Mouse (Mus musculus): ENCODE data around the gene Tbc1d10c. TPM values are rescaled to one million over a fixed set of nuclear protein-coding genes. Genes with fewer than 3 reads are reported as not detected.
A peak's percentile ranks its signal among the peaks of the same experiment; 100 is the strongest.

Gene Tbc1d10c
- polyA plus RNA-seq, 1 experiment from 2014 or later = 0.94 TPM

- H3K4me1 ChIP-seq = peaks cover 52% of the 10 kb centered on the region
- H3K27ac ChIP-seq = peak overlapping the region; percentile 91; the same call in 1 of the 2 replicates
- no peaks in the 10 kb centered on the region for H3K9me3 ChIP-seq
- peaks cover 41% of the 10 kb centered on the region for H3K36me3 ChIP-seq
- DNase-seq (ENCODE audit: low spot score) = no peak
- H3K4me3 ChIP-seq = peak overlapping the region; percentile 84
- 86% methylated on average over 11 of the region's 11 CpGs for WGBS
- H3K27me3 ChIP-seq (ENCODE audit: insufficient read depth, poor library complexity, severe bottlenecking) = no peaks in the 10 kb centered on the region
These were observed 41.8 kb downstream of the Tbc1d10c start for GRCm38 (mm10) chr19:4149283-4149682.

- 3% methylated on average over 8 of the region's 8 CpGs for WGBS
- Histone ChIP-seq H3K4me3 (peak overlapping the region; percentile 84), H3K27me3 (ENCODE audit: insufficient read depth, poor library complexity, severe bottlenecking) (no peaks in the 10 kb centered on the region)
These were observed 42.3 kb downstream of the Tbc1d10c start for GRCm38 (mm10) chr19:4148819-4149218.

GRCm38 (mm10) chr19:4148491-4148806, 42.6 kb downstream of the Tbc1d10c start, which contains the start of gene Coro1b:
TSS of gene Coro1b (plus strand) at chr19:4148619.
- H3K9me3 ChIP-seq = no peaks in the 10 kb centered on the region
- peaks cover 38% of the 10 kb centered on the region for H3K36me3 ChIP-seq
- H3K27ac ChIP-seq = peak within 1 kb of the TSS; percentile 91
- WGBS = under 1% methylated on average over 33 of the region's 33 CpGs
- H3K4me1 ChIP-seq = peaks cover 48% of the 10 kb centered on the region
- DNase-seq (ENCODE audit: low spot score) = peak; percentile 98
- peak within 1 kb of the TSS; percentile 84 for H3K4me3 ChIP-seq
- H3K27me3 ChIP-seq (ENCODE audit: insufficient read depth, poor library complexity, severe bottlenecking) = no peaks in the 10 kb centered on the region

More at GRCm38 (mm10) chr19:4148819-4149218, 42.3 kb downstream of the Tbc1d10c start:
- Histone ChIP-seq H3K4me1 (peaks cover 48% of the 10 kb centered on the region), H3K36me3 (peaks cover 41% of the 10 kb centered on the region), H3K9me3 (no peaks in the 10 kb centered on the region), H3K27ac (peak overlapping the region; percentile 91)
- DNase-seq (ENCODE audit: low spot score) = no peak

GRCm38 (mm10) chr19:4147782-4148490, 43.1 kb downstream of the Tbc1d10c start:
- Histone ChIP-seq H3K27ac (peak overlapping the region; percentile 91), H3K27me3 (ENCODE audit: insufficient read depth, poor library complexity, severe bottlenecking) (no peaks in the 10 kb centered on the region), H3K4me3 (peak overlapping the region; percentile 84)

GRCm38 (mm10) chr19:4147022-4147405, 44.1 kb downstream of the Tbc1d10c start:
- H3K27ac ChIP-seq = no peak overlapping the region
- H3K4me3 ChIP-seq = no peak overlapping the region
- DNase-seq (ENCODE audit: low spot score) = no peak
- H3K27me3 ChIP-seq (ENCODE audit: insufficient read depth, poor library complexity, severe bottlenecking) = no peaks in the 10 kb centered on the region
- 53% methylated on average over 3 of the region's 3 CpGs for WGBS
- no peaks in the 10 kb centered on the region for H3K9me3 ChIP-seq
- peaks cover 24% of the 10 kb centered on the region for H3K36me3 ChIP-seq
- H3K4me1 ChIP-seq = peaks cover 37% of the 10 kb centered on the region

More at GRCm38 (mm10) chr19:4147782-4148490, 43.1 kb downstream of the Tbc1d10c start:
- WGBS = 38% methylated on average over 9 of the region's 9 CpGs
- Histone ChIP-seq H3K4me1 (peaks cover 43% of the 10 kb centered on the region), H3K9me3 (no peaks in the 10 kb centered on the region), H3K36me3 (peaks cover 33% of the 10 kb centered on the region)
- DNase-seq (ENCODE audit: low spot score) = no peak

- no peaks in the 10 kb centered on the region for H3K9me3 ChIP-seq
- no peak overlapping the region for H3K4me3 ChIP-seq
- no peak overlapping the region for H3K27ac ChIP-seq
- DNase-seq (ENCODE audit: low spot score) = no peak
- 56% methylated on average over 12 of the region's 12 CpGs for WGBS
- H3K27me3 ChIP-seq (ENCODE audit: insufficient read depth, poor library complexity, severe bottlenecking) = no peaks in the 10 kb centered on the region
- H3K4me1 ChIP-seq = peaks cover 32% of the 10 kb centered on the region
- peaks cover 19% of the 10 kb centered on the region for H3K36me3 ChIP-seq
These were observed 44.6 kb downstream of the Tbc1d10c start for GRCm38 (mm10) chr19:4146366-4147021.

GRCm38 (mm10) chr19:4145936-4146335, 45.1 kb downstream of the Tbc1d10c start:
- DNase-seq (ENCODE audit: low spot score) = no peak
- H3K27me3 ChIP-seq (ENCODE audit: insufficient read depth, poor library complexity, severe bottlenecking) = no peaks in the 10 kb centered on the region
- WGBS = 87% methylated on average over 5 of the region's 5 CpGs
- no peak overlapping the region for H3K4me3 ChIP-seq
- peaks cover 27% of the 10 kb centered on the region for H3K4me1 ChIP-seq
- H3K27ac ChIP-seq = no peak overlapping the region
- peaks cover 13% of the 10 kb centered on the region for H3K36me3 ChIP-seq
- H3K9me3 ChIP-seq = no peaks in the 10 kb centered on the region

- H3K4me3 ChIP-seq = no peak overlapping the region
- H3K36me3 ChIP-seq = peaks cover 2% of the 10 kb centered on the region; the same call in 1 of the 2 replicates
- DNase-seq (ENCODE audit: low spot score) = no peak
- H3K4me1 ChIP-seq = peaks cover 22% of the 10 kb centered on the region
- WGBS = 76% methylated on average over 16 of the region's 16 CpGs
- no peaks in the 10 kb centered on the region for H3K9me3 ChIP-seq
- no peak overlapping the region for H3K27ac ChIP-seq
- H3K27me3 ChIP-seq (ENCODE audit: insufficient read depth, poor library complexity, severe bottlenecking) = peaks cover 7% of the 10 kb centered on the region; the same call in 1 of the 2 replicates
These were observed 46.3 kb downstream of the Tbc1d10c start for GRCm38 (mm10) chr19:4144550-4145498.

- no peak within 1 kb of the TSS for H3K27ac ChIP-seq
- no peaks in the 10 kb centered on the region for H3K9me3 ChIP-seq
- peaks cover 15% of the 10 kb centered on the region for H3K4me1 ChIP-seq
- no peak for DNase-seq (ENCODE audit: low spot score)
- no peak within 1 kb of the TSS for H3K4me3 ChIP-seq
- H3K27me3 ChIP-seq (ENCODE audit: insufficient read depth, poor library complexity, severe bottlenecking) = peaks cover 10% of the 10 kb centered on the region
- WGBS = 80% methylated on average over 7 of the region's 7 CpGs
- no peaks in the 10 kb centered on the region for H3K36me3 ChIP-seq
These were observed 47.3 kb downstream of the Tbc1d10c start, which contains the start of gene Cabp4 for GRCm38 (mm10) chr19:4143759-4144268. TSS of gene Cabp4 (minus strand) at chr19:4144033.

GRCm38 (mm10) chr19:4142416-4143173, 48.5 kb downstream of the Tbc1d10c start:
- Histone ChIP-seq H3K9me3 (no peaks in the 10 kb centered on the region), H3K36me3 (no peaks in the 10 kb centered on the region), H3K27ac (no peak overlapping the region), H3K4me3 (no peak overlapping the region), H3K27me3 (ENCODE audit: insufficient read depth, poor library complexity, severe bottlenecking) (peaks cover 10% of the 10 kb centered on the region), H3K4me1 (peaks cover 7% of the 10 kb centered on the region; the same call in 1 of the 2 replicates)
- 85% methylated on average over 18 of the region's 18 CpGs for WGBS
- no peak for DNase-seq (ENCODE audit: low spot score)

- Histone ChIP-seq H3K36me3 (no peaks in the 10 kb centered on the region), H3K27me3 (ENCODE audit: insufficient read depth, poor library complexity, severe bottlenecking) (peaks cover 16% of the 10 kb centered on the region), H3K27ac (no peak overlapping the region), H3K9me3 (no peaks in the 10 kb centered on the region), H3K4me3 (no peak overlapping the region), H3K4me1 (0 out of 2 replicates have a peak, but pooled peaks cover 7% of the 10 kb centered on the region)
- WGBS = 79% methylated on average over 6 of the region's 6 CpGs
- no peak for DNase-seq (ENCODE audit: low spot score)
These were observed 50.9 kb downstream of the Tbc1d10c start for GRCm38 (mm10) chr19:4140147-4140546.

- no peak within 1 kb of the TSS; the same call in 1 of the 2 replicates for H3K27ac ChIP-seq
- H3K4me1 ChIP-seq = 0 out of 2 replicates have a peak, but pooled peaks cover 7% of the 10 kb centered on the region
- no peak within 1 kb of the TSS for H3K4me3 ChIP-seq
- WGBS = 63% methylated on average over 2 of the region's 2 CpGs
- no peak for DNase-seq (ENCODE audit: low spot score)
- H3K36me3 ChIP-seq = no peaks in the 10 kb centered on the region
- H3K9me3 ChIP-seq = no peaks in the 10 kb centered on the region
- peaks cover 16% of the 10 kb centered on the region for H3K27me3 ChIP-seq (ENCODE audit: insufficient read depth, poor library complexity, severe bottlenecking)
These were observed 51.6 kb downstream of the Tbc1d10c start, which contains the start of gene Gpr152 for GRCm38 (mm10) chr19:4139446-4139845. TSS of gene Gpr152 (plus strand) at chr19:4139787.

All from heart, embryonic 10.5 days (tissue).